Mouse (Mus musculus) ES-Bruce4 (cell line): ENCODE data around the gene Cdsn.

Experiments used
- CTCF ChIP-seq: IDR thresholded peaks from one replicate; pipeline ENCODE4 v1.8.1; 2011; ENCODE audit warnings: low read depth, low read length
- POLR2A ChIP-seq: IDR thresholded peaks from one replicate; pipeline ENCODE4 v1.8.1; 2011; ENCODE audit warnings: low read length; ENCODE audit not compliant: insufficient read depth

DNA sequence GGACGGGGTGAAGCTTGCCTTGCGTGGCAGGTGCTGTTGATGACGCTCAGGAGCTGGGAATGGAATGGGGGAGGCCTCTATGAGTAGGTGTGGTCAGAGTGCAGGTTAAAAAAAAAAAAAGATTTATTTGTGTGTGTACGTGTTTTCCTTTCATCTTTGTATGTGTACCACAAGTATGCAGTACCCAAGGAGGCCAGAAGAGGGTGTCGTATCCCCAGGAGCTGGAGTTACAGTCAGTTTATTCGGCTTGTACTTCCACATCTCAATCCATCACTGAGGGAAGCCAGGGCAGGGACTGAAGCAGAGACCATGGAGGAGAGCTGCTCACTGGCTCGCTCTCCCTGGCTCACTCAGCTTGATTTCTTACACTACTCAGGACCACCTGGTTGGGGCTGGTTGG is 19.5 kb downstream of the Cdsn start:
- TF ChIP-seq CTCF (peak; percentile 6), POLR2A (no peak)
